Mouse (Mus musculus): Measurements from ENCODE around the gene Pigt.

GRCm38 (mm10) chr2:164466787-164467186 is 30.5 kb upstream of the Pigt start:
- TF ChIP-seq POLR2A (IDR thresholded peaks at IDR 0.05; ENCODE audit: insufficient read depth, low read depth, low read length) (no peak), CTCF (IDR thresholded peaks at IDR 0.05; ENCODE audit: insufficient read depth, low read depth, low read length) (no peak)
